Mouse (Mus musculus) lung, adult 2 months (tissue): ENCODE measurements around the gene Mybpc2.

Experiments
- CTCF ChIP-seq: fragments of 200-500 bp; IDR thresholded peaks from 2 replicates; pipeline ENCODE4 v1.5.1; 2011; ENCODE audit warnings: mild to moderate bottlenecking, low read length, control low read depth; ENCODE audit not compliant: insufficient read depth
- POLR2A ChIP-seq: fragments of 200-500 bp; IDR thresholded peaks from 2 replicates; pipeline ENCODE4 v1.6.1; 2011; ENCODE audit warnings: low read depth, mild to moderate bottlenecking, control low read depth, low read length, borderline replicate concordance; ENCODE audit errors: extremely low read depth

DNA sequence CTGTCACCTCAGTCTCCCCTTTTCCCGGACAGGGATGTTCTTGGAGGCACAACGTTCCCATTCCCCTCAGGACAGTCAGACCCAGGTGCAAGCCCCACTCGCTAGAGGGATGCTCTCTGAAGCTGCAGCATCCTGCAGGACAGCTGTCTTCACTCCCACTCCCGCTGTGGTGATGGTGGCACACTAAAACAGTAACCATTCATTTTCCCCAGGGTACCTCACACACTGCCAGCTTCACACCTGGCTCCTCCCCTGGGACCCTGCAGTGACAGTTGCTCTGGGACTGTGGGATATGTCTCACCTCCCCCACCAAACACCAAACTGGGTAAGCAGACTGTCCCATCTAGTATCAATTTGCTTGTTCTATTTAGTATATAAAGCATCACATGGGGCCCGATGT lies 23.3 kb upstream of the Mybpc2 start:
- TF ChIP-seq POLR2A = no peak
- TF ChIP-seq CTCF = no peak
